Mouse (Mus musculus): ENCODE data around the gene 1700020N15Rik.

The 1700020N15Rik gene

DNA sequence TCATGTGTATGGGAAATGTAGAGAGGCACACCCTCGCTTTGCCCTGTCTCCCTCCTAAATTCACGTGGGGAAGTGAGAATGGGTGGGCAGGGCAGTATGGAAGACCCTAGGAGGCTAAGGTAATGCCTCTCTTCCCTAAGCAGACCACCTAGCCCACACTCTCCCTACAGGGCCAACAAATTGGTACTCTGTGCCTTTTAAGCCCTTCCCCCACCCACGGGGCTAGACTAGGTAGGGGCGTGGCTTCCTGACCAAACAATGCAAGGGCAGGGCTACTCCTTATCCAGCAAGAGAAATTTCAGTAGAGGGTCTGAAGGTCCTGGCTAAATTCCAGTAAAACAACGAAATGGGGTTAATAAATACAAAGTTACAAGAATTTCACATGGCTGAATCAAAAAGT lies at the start of gene 1700020N15Rik:
Gene 1700020N15Rik (plus strand): TSS at position 301 of the 400 bp plus-strand sequence.
- in situ Hi-C loops (cut with MboI, MseI): loop anchor here (5.0 to 25.0 kb wide), 2 partner anchors 1053 to 1708 kb away; partner anchors contain the start of gene Gm6812

DNA sequence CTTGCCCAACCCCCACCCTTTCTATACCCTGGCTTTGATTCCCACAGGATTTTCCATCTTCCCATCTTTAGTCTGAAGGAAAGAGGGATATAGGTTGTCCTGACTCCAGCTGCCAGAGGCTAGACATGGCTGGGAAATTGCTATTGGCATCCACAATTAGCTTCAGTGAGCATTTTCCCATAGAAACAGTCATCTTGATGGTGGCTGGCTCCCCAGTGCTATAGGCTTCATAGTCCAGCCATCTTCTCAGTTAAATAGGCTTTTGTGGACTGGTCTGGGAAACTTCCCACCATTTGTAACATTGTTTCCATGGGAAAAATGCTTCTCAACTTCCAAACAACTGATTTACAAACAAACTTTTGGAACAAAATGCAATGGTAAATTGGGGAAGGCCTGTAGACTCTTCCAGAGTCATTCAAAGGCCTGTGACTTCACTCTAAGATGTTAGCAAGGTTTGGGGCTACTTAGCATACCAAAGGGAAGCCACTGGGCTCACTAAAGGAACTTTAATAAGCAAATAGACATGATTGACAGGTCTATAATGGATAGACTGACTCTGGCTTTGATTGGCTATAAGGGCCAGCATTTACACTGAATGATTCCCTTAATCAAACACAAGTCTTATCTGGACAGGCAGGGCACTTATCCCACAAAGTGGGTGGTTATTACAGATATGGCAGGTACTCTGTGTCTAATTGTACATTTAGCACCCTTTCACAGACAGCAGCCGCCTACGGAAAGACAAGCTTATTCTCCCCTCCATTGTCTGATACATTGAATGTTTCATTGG lies 31.9 kb downstream of the 1700020N15Rik start:
- in situ Hi-C loops (cut with MboI, MseI): loop anchor here (5.0 kb wide), 1 partner anchor 150 kb away; no protein-coding TSS in a partner anchor

All from T-helper 1 cell (primary cell).